Mouse (Mus musculus) urinary bladder, postnatal 10 days (tissue): ENCODE data around the gene Zbp1.
A peak's percentile ranks its signal among the peaks of the same experiment; 100 is the strongest.

Experiments
- DNase-seq: peaks from one replicate; pipeline ENCODE4 v3.0.0; 2022; ENCODE audit warnings: low spot score

The Zbp1 gene

DNA sequence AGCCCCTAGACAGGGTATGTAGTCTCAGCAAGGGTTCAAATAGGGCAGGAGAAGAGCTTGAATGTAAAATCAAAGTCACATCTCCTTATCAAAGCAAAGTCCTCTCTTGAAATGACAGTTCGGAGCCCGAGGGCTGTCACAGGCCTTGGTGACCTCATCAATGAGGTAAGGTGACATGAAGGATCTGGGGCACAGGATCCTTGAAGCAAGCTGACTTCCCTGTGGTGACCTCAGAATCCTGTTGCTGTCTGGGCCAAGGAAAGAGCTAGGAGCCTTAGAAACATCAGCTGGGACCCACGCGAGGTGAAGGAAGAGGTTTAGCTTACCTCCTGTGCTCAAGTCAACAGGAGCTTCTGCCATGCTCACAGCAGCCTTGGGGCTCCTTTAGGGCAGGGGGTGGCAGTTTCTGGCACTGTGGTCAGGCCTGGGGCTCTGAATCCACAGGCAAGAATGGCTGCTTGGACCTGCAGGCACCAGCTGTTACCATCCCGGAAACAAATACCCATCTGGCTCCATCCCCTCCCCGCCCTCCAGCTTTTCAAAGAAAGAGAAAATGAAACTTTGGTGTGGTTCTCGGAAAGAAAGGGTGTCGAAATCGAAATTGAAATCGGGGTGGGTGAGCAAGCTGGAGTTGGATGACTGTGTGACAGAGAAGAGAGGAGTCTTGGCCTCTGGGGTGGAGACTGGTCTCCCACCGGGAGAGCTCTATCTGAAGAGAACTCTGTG is at the start of gene Zbp1:
Zbp1 (minus strand) TSS at position 508 of the 726 bp plus-strand sequence.
- peak; percentile 2 for DNase-seq

DNA sequence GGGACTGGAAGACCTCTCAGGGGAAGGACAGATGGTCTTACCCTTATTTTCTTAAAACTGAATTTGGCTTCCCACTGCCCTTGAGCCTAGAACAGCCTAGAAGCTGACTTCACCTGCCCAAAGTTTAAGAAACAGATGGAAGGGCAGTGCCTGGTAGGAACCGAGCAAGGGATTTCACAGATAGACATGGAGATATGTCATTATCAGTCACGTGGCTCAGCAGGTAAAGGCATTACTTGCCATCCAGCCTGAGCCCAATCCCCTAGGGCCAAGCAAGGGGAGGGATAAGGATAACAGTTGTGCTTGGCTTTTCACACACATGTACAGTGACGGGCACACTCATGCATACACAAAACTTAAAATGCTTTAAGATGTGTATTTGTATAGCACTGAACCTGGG is 48.8 kb upstream of the Zbp1 start:
- no peak for DNase-seq

DNA sequence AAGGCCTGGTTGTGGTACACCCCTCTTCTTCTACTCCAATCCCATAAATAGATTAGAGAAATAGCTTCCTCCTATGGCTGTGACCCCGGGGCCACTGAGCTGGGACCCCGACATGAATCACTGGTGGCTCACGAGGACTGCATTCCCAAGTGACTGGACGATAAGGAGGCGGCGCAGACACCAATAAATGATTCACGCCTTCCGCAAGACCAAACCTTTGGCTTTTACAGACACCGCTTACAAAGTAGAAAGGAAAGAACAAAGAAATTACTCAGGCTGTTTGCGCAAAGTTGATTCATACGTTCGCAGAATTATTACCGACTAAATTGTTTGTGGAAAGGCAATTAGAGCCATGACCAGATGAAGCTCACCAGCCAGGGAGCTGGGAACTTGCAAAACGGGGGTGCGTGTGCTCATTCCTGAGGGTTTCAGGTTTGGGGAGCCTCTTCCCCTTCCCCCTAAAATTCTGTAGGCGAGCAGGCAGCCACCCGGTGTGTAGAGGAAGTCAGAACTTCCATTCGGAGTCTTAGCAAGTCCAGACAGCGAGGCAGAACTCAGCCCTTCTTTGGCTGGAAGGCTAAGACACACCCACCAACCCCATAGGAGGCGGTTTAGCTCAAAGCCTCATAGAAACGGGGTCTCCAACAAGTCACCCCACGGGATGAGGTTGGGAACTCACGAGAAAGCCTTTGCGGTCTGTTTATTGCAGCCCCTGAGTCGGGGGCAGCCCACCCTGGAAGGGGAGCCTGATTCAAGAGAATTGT is 47.8 kb upstream of the Zbp1 start:
- DNase-seq: no peak

- no peak for DNase-seq
These were observed 46.9 kb upstream of the Zbp1 start for GRCm38 (mm10) chr2:173265468-173266265.

- DNase-seq: no peak
These were observed 45.9 kb upstream of the Zbp1 start for GRCm38 (mm10) chr2:173264467-173265128.

DNA sequence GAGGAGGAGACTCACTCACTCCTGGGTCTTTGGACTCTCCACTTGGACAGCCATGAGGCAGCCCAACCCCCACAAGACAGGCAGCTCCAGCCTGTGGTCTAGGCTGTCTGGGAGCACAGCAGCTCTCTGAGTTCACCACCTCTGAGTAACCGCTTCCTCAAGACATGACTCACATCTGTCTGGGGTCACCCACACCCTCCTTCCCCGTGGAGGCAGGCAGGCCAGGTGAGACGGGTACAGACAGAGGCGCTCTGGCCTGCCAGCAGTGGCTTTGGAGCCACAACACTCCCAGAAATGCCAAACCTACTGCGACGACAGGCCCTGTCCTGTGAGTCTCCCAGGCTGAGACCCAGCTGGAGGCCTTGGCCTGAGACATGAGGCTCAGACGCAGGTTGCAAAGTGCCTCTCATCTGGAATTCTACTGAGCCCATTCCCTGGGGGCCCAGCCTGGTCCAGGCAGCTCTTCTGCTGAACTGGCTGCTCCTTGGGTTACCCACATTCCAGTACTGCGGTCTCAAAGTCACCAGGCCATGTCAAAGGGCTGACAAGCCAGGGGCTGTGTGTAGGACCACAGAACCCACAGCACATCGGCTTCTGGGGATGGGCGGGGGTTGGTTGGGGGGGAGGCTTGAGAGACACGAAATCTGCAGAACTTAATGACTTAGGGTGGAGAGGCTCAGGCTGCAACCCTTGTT is 45.1 kb upstream of the Zbp1 start:
- no peak for DNase-seq

GRCm38 (mm10) chr2:173261497-173261896 is 42.8 kb upstream of the Zbp1 start:
- DNase-seq: no peak

DNA sequence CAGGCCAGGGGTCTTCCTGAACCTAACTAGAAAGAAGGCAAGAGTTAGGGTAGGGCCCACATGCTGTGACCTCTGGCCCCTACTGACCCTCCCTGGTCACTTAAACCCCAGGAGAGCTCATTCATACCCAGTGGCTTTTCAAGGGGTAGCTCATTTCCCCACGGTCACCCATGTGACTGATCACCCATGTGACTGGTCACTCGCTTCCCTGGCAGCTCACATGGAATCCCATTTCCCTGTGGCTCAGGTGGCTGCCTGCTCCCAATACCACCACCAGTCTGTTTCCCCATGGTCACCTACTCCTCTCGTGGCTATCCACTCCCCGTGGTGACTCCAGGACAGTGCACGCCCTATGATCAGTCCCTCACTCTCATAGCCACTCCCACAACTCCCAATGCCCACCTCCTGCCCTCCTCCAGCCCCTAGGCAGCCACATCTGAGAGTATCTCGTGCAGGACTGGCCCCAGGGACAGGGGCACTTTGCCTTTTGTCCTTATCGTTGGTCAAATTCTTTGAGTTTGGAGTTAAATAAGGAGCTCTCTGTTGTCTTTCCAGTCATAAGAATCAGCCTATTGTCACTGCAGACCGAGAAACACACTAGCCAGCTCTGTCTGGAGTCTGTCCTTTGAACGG is 39.9 kb upstream of the Zbp1 start:
- DNase-seq: no peak

- peak; percentile 34 for DNase-seq
These were observed 38.9 kb upstream of the Zbp1 start for GRCm38 (mm10) chr2:173257610-173258009.

- DNase-seq: no peak
These were observed 37.8 kb upstream of the Zbp1 start for GRCm38 (mm10) chr2:173256552-173256949.

- DNase-seq: no peak
These were observed 37.3 kb upstream of the Zbp1 start for GRCm38 (mm10) chr2:173255810-173256551.

GRCm38 (mm10) chr2:173253761-173254662 is 35.3 kb upstream of the Zbp1 start:
- DNase-seq: no peak

GRCm38 (mm10) chr2:173251675-173252074 is 33.0 kb upstream of the Zbp1 start:
- DNase-seq: no peak

DNA sequence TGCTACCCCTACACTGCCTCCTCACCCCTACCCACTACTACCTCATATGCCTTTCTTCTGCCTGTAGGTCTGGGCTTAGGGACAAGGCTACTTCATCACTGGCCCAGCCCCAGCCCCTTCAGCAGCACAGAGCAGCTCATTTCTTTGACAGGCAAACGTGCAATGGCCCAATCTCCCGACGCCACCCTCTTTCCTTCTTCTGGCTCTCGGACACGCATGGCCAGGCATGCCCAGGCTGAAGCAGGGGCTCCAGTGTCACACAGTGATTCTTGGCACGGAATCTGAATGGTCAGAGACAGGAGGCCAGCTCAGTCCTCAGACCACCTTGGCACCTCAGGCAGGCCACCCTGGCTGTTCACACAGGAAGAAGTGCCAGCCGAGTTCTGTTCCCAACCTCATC is 32.4 kb upstream of the Zbp1 start:
- DNase-seq: no peak

DNA sequence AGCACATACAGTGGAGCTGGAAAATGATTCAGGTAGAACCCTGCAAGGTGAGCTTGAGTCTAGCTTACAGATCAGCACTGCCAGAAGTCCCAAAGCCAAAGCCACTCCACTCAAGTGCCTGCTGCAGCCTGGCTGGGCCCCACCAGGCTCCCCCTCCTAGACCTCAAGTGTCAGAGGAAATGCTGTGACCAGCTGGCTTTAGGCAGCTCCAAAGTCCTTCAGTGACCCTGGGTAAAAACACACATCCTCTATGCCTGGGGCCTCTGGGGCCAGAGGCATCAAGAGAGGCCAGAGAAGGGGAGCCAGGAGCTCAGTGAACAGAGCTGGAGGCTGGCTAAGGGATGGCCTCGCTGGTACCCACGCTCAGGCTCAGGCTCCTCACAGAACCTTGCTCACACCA is 31.7 kb upstream of the Zbp1 start:
- DNase-seq: no peak

- DNase-seq: no peak
These were observed 31.2 kb upstream of the Zbp1 start for GRCm38 (mm10) chr2:173249965-173250364.

GRCm38 (mm10) chr2:173249386-173249785 is 30.7 kb upstream of the Zbp1 start:
- DNase-seq: no peak

GRCm38 (mm10) chr2:173248822-173249221 is 30.1 kb upstream of the Zbp1 start:
- DNase-seq: no peak

GRCm38 (mm10) chr2:173247911-173248310 is 29.2 kb upstream of the Zbp1 start:
- no peak for DNase-seq
